Mouse (Mus musculus): ENCODE data around the gene Adgre5.

DNA sequence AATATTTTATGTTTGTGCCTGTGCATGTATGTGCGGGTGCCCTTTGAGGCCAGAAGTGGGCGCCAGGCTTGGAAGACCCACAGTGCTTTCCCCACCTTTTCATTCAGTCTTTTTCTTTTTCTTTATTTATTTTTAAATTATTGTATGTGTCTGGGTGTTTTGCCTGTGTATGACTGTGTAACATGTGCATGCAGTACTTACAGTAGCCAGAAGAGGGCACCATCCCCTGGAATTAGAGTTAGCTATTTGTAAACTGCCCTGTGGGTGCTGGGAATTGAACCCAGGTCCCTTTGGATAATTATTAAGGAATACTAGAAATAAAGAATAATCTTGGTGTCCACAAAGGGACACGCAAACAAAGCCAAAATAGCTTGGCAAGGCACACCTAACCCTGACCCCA is 15.1 kb upstream of the Adgre5 start:
- TF ChIP-seq MAX (IDR thresholded peaks at IDR 0.05): no peak
- no peak for TF ChIP-seq CTCF (IDR thresholded peaks at IDR 0.05; ENCODE audit: control insufficient read depth, insufficient read depth, insufficient read length)
- TF ChIP-seq CEBPB (IDR thresholded peaks at IDR 0.05; ENCODE audit: low read depth): no peak
- no peak for TF ChIP-seq USF1 (IDR thresholded peaks at IDR 0.05; ENCODE audit: low read depth)
- no peak for TF ChIP-seq MYOD1 (IDR thresholded peaks at IDR 0.05; ENCODE audit: control insufficient read depth, insufficient read length, low read depth)

Data from C2C12 (cell line).